Mouse (Mus musculus) macrophage (primary cell): Measurements from ENCODE around the gene Rce1. TPM values are rescaled to one million over a fixed set of nuclear protein-coding genes. Genes with fewer than 3 reads are reported as not detected.
"Not testable (repeated sequence)": the region's sequence is repeated elsewhere in the genome, so short reads cannot be mapped to it uniquely, and the experiment has no call there.

Experiments
- H3K27ac ChIP-seq: fragments of 350-480 bp; formaldehyde crosslinking; 2 replicates; pipeline ENCODE4 v1.9.0; 2021
- H3K36me3 ChIP-seq: fragments of 350-480 bp; formaldehyde crosslinking; 2 replicates; pipeline ENCODE4 v1.9.0; 2021; ENCODE audit errors: inconsistent target
- H3K4me3 ChIP-seq: fragments of 350-480 bp; formaldehyde crosslinking; 2 replicates; pipeline ENCODE4 v1.9.0; 2021; ENCODE audit errors: inconsistent target
- H3K79me2 ChIP-seq: fragments of 350-480 bp; formaldehyde crosslinking; 2 replicates; pipeline ENCODE4 v1.9.0; 2021; ENCODE audit errors: inconsistent target
- WGBS: methylation state at CpG from one replicate; pipeline ENCODE4 v1.1.7; 2026; ENCODE audit warnings: inconsistent platforms; ENCODE audit not compliant: missing documents; 5-methylcytosine and 5-hydroxymethylcytosine counted together
- polyA plus RNA-seq: library from polyadenylated mRNA; stranded (reverse); fragments of 250-400 nt; gene quantifications from 3 replicates; pipeline ENCODE4 v1.2.4, GENCODE M21; 2018; ENCODE audit warnings: inconsistent platforms

Rce1 gene
- polyA plus RNA-seq, 1 experiment from 2014 or later, result 11.3 TPM

DNA sequence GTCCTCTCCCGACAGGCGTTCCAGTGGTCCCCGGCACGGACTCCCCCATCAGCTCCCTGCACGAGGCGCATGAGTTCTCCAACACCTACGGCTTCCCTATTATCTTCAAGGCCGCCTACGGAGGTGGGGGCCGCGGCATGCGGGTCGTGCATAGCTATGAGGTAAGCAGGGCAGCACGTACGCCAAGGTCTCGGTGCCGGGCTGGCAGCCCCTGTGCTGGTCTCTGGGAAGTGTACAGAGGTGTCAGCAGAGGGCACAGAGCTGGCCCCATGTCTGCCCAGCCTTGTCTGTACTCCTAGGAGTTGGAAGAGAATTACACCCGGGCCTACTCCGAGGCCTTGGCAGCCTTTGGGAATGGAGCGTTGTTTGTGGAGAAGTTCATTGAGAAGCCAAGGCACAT, 23.0 kb downstream of the Rce1 start:
- H3K4me3 ChIP-seq, result no peak overlapping the region
- WGBS, result 92% methylated on average over 17 of the region's 20 CpGs
- H3K27ac ChIP-seq, result no peak overlapping the region
- H3K79me2 ChIP-seq, result no peaks in the 10 kb centered on the region
- H3K36me3 ChIP-seq, result no peaks in the 10 kb centered on the region

DNA sequence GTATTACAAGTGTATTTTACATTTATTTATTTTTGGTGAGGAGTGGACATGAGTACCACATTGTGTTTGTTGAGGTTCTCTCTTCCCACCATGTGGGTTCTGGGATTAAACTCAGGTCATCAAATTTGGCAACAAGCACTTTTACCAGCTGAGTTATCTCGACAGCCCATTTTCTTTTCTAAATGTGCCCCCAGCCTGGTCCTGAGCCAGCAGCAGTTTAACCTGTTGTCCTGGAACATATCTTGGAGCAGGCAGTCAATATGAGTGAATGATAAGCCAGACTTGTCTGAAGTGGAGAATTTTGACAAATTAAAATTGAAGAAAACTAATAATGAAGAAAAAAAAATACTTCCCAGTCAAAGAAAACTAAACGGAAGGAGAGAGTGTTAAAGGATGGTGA, 29.4 kb downstream of the Rce1 start:
- 98% methylated on average over 2 of the region's 2 CpGs for WGBS
- no peak overlapping the region for H3K27ac ChIP-seq
- H3K36me3 ChIP-seq, result no peaks in the 10 kb centered on the region
- no peaks in the 10 kb centered on the region for H3K79me2 ChIP-seq
- H3K4me3 ChIP-seq, result no peak overlapping the region

DNA sequence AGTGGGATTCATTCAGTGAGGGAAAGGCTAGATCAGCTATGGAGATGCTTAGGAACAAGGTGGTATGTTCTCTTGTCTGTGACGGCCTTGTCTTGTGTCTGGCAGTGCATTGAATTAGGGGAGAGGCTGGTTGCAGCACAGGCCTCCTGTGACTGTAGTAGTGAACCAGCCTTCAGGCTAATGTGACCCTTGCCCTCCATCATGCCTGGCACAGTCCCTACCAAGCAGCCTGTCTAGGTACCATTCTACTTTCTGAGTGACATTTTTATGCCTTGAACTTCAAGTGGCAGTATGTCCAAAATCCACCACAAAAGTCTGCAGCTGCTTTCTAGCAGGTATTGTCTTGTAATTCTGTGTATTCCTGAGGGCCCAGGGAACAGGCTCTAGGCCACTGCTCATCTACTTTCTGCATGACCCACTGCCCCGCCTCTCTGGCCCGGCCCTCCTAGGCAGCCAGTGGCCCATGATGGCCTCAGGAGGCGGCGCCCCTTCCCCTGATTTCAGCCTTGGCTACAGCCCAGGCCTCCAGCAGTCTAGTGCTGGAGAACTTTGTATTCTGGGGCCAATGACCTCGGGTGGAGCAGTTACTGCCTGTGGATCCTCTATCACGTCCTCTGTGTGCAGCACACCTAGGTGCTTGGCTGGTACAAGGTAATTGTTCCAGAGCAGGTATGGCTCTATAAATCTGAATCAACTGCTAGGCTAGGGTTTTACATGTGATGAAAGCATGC, 31.5 kb downstream of the Rce1 start:
- H3K79me2 ChIP-seq, result no peaks in the 10 kb centered on the region
- 84% methylated on average over 7 of the region's 7 CpGs for WGBS
- H3K36me3 ChIP-seq, result no peaks in the 10 kb centered on the region
- H3K4me3 ChIP-seq, result no peak overlapping the region
- no peak overlapping the region for H3K27ac ChIP-seq

DNA sequence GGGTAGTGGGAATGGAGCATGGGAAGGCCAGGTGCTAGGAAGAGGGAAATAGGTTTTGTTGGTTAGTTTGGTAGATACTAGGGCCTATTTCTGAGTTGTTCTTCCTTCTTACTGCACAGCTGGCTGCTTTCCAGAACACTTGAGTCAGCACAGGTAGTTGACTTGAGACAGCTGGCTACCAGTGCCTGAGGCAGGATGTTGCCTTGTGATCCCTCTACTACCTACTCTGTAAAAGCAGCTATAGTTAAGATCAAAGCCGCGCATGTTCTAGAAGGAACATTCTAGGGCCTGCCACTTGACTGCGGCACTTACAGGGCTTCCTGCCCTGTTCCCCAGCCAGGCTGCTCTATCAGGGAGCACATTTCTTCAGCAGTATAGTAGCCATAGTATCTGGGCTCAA, 35.4 kb downstream of the Rce1 start:
- Histone ChIP-seq H3K4me3 (no peak overlapping the region), H3K79me2 (no peaks in the 10 kb centered on the region), H3K36me3 (no peaks in the 10 kb centered on the region), H3K27ac (no peak overlapping the region)
- WGBS, result 19% methylated on average over 3 of the region's 3 CpGs

DNA sequence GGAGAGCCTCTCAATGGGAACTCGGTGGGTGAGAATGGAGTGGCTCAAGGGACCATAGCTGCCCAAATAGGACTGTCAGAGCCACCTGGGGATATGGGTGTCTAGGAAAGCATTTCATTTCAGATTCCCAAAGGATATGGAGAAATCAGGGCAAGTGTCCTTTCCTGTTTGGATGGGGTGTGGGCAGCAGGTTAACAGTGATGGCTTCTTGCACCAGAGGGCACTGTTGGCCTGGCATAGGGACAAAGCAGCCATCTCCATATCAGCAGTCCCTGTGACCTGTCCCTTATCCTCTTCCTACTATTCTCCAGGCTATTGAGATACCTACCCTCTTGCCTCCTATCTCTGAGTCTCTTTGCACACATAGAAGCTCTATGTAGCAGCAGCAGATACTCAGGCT, 36.4 kb downstream of the Rce1 start:
- Histone ChIP-seq H3K4me3 (no peak overlapping the region), H3K27ac (no peak overlapping the region), H3K79me2 (no peaks in the 10 kb centered on the region), H3K36me3 (no peaks in the 10 kb centered on the region)
- 81% methylated on average over 1 of the region's 1 CpGs for WGBS

DNA sequence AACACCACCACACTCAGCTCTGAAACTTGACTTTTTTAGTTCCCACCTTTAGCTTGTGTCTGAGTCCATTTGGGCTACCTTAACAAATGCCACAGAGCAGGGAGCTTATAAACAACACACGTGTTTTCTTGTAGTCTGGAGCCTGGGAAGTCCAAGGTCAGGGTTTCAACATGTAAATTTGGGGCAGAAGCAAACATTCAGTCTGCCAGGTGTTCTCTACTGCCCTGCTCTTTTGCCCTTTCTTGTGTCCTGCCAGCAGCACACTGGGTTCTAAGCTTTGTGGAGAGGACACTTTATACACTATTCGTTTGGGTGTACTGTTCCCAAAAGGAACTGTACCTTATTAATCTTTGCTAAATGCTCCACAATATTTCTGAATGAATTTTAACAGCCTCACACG, 37.0 kb downstream of the Rce1 start:
- Histone ChIP-seq H3K27ac (no peak overlapping the region), H3K4me3 (no peak overlapping the region), H3K36me3 (no peaks in the 10 kb centered on the region), H3K79me2 (no peaks in the 10 kb centered on the region)
- 88% methylated on average over 3 of the region's 3 CpGs for WGBS

DNA sequence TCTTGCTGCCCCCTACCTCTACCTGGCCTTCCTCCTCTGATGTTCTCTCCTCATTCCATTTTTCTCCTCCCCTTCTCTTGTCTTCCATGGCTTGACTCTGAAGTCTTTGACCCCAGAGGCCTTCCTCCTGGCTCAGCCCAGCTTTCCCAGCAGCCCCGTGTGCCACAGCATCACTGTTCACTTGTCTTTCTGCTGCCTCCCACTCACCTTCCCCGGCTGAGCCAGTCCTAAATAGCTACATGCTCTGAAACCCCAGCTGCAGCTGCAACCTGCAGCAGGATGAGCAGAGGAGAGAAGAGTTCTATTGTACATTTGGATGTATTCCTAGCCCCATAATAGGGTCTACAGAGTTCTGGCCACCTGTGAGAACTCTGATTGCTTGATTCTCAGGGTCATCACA, 38.0 kb downstream of the Rce1 start:
- Histone ChIP-seq H3K36me3 (no peaks in the 10 kb centered on the region), H3K79me2 (no peaks in the 10 kb centered on the region), H3K4me3 (no peak overlapping the region), H3K27ac (no peak overlapping the region)
- WGBS, result 67% methylated on average over 2 of the region's 2 CpGs

DNA sequence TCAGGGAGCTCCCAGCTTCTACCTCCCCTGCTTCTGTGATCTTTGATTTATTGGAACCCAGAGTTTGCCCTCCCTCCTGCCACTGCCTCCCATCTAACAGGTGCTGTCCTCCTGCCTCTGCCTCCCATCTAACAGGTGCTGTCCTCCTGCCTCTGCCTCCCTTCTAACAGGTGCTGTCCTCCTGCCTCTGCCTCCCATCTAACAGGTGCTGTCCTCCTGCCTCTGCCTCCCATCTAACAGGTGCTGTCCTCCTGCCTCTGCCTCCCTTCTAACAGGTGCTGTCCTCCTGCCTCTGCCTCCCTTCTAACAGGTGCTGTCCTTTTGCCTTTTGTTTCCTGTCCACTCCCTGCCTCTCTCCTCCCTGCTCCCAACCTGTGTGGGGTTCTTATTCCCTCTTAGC, 38.7 kb downstream of the Rce1 start:
- H3K4me3 ChIP-seq, H3K27ac ChIP-seq, H3K79me2 ChIP-seq, H3K36me3 ChIP-seq: not testable (repeated sequence)

DNA sequence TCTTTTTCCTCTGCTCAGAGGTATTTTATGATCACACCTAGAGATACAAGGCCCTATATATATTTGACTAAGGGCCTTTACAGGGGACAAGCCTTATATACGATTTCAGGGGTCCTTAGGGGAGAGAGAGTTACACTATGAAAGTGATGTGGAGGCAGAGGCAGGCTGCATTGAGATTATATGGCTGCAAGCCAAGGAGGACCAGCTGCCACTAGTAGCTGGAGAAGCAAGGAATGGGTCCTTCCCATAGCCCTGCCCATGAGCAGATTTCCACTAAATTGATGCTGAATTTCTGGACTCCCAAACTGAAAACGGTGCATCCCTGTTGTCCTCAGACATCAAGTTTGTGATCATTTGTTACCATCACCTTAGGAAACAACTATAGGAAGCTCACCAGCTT, 41.6 kb downstream of the Rce1 start:
- Histone ChIP-seq H3K27ac (no peak overlapping the region), H3K36me3 (no peaks in the 10 kb centered on the region), H3K79me2 (no peaks in the 10 kb centered on the region), H3K4me3 (no peak overlapping the region)
- WGBS, result 80% methylated on average over 2 of the region's 2 CpGs

DNA sequence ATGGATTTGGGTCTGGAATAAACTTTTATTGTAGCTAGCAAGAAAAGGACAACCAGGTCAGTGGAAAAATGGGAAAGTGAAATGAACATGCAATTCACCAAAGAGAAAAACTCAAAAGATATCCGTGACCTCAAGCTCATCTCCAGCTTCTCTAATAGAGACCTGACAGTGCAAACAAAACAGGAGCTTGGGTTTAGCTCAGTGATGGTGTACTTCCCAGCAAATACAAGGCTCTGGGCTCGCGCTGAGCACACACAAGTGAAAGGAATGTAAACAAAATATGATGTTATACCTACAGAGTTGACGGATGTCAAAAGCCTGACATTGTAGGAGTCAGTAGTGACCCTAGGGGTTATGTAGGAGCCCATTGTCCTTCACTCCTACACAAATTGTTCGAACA, 46.1 kb downstream of the Rce1 start:
- Histone ChIP-seq H3K79me2 (no peaks in the 10 kb centered on the region), H3K27ac (no peak overlapping the region), H3K4me3 (no peak overlapping the region), H3K36me3 (no peaks in the 10 kb centered on the region)
- whole genome bisulfite sequencing, result 92% methylated on average over 5 of the region's 5 CpGs

DNA sequence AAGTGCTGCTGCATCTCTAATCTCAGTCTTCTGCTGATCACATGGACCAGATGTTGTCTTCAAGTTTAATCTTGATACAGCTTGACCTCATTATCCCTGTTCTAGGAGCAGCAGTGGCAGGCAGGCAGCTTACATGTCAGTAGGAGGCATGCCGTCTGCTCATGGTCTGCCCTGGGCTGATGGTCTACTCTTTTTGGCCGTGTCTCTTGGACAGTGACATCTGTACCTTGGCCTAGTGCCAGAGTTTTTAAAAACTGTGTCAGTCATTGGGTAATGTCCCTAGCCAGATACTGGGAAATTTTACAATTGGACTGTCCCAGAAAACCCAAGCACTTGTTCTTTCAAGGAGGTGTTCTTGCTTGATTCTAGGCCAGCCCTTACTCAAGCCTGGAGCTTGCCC, 46.6 kb downstream of the Rce1 start:
- no peaks in the 10 kb centered on the region for H3K79me2 ChIP-seq
- no peaks in the 10 kb centered on the region for H3K36me3 ChIP-seq
- 89% methylated on average over 2 of the region's 2 CpGs for WGBS
- H3K4me3 ChIP-seq, result no peak overlapping the region
- H3K27ac ChIP-seq, result no peak overlapping the region

DNA sequence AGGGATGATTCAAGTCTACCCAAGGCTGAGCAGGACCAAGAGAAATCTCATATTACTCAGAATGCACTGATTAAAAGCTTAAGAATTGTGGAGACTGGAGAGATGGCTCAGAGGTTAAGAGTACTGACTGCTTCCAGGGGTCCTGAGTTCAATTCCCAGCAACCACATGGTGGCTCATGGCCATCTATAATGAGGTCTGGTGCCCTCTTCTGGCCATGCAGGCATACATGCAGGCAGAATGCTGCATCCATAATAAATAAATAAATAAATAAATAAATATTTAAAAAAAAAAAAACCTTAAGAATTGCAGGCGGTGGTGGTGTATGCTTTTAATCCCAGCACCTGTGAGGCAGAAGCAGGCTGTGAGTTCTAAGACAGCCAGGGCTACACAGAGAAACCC, 52.2 kb downstream of the Rce1 start:
- 100% methylated on average over 1 of the region's 1 CpGs for WGBS
- H3K27ac ChIP-seq, result no peak overlapping the region

More for the DNA sequence above, 52.2 kb downstream of the Rce1 start:
- Histone ChIP-seq H3K36me3 (no peaks in the 10 kb centered on the region), H3K79me2 (no peaks in the 10 kb centered on the region), H3K4me3 (no peak overlapping the region)

Other genes with a start within 250 kb of the Rce1 start
- 30.1 to 62.8 TPM (median 39.7 TPM) in 3 replicates for gene Kdm2a, start 227.4 kb downstream of the Rce1 start, polyA plus RNA-seq
- 4.4 to 12.0 TPM (median 6.0 TPM) in 3 replicates for gene Rhod, start 186.2 kb downstream of the Rce1 start, polyA plus RNA-seq
- gene Syt12, start 148.2 kb downstream of the Rce1 start, polyA plus RNA-seq, result not detected in 3 replicates
- not detected in 3 replicates for gene 2010003K11Rik, start 127.1 kb downstream of the Rce1 start, polyA plus RNA-seq
- 0.35 to 0.94 TPM (median 0.49 TPM) in 3 replicates for gene Pcx, start 115.2 kb downstream of the Rce1 start, polyA plus RNA-seq
- gene Lrfn4, start 10.0 kb downstream of the Rce1 start, polyA plus RNA-seq, result 0.61 to 2.0 TPM (median 1.0 TPM) in 3 replicates
- gene Gm960, start 73.0 kb upstream of the Rce1 start, polyA plus RNA-seq, result not detected in 3 replicates
- gene Sptbn2, start 85.5 kb upstream of the Rce1 start, polyA plus RNA-seq, result 0.05 to 0.11 TPM (median 0.10 TPM) in 3 replicates
- gene Rbm4b, start 130.9 kb upstream of the Rce1 start, polyA plus RNA-seq, result 5.4 to 7.3 TPM (median 5.9 TPM) in 3 replicates
- gene Rbm4, start 168.3 kb upstream of the Rce1 start, polyA plus RNA-seq, result 12.7 to 21.9 TPM (median 16.4 TPM) in 3 replicates
- gene Gm21992, start 186.0 kb upstream of the Rce1 start, polyA plus RNA-seq, result 1.3 to 5.1 TPM (median 3.4 TPM) in 3 replicates
- gene Rbm14, start 186.0 kb upstream of the Rce1 start, polyA plus RNA-seq, result 10.2 to 18.9 TPM (median 15.8 TPM) in 3 replicates
- 17.8 to 37.0 TPM (median 27.6 TPM) in 3 replicates for gene Ccs, start 213.7 kb upstream of the Rce1 start, polyA plus RNA-seq
- 0.07 to 0.10 TPM in 2 of 3 replicates, not detected in the other for gene Ccdc87, start 213.7 kb upstream of the Rce1 start, polyA plus RNA-seq
- gene Ctsf, start 229.5 kb upstream of the Rce1 start, polyA plus RNA-seq, result 5.4 to 22.4 TPM (median 9.6 TPM) in 3 replicates